Comparison of ENCODE assay signal across 34 mouse cellular contexts in genomic region chr7:60013186-60013585, GRCm38 (mm10). TPM values are rescaled to one million over a fixed set of nuclear protein-coding genes. Genes with fewer than 3 reads are reported as not detected.
"Had no signal": no experiment of that assay in that cellular context is flagged by ENCODE, and none has a peak within 500 bp of the region (broad histone marks: within the 10 kb centered on the region; RNA-seq: fewer than 3 reads in every experiment).

No protein-coding gene starts in this region.

- H3K4me3 ChIP-seq: embryonic facial prominence, embryonic 10.5 days; embryonic facial prominence, embryonic 12.5 days; embryonic facial prominence, embryonic 13.5 days; embryonic facial prominence, embryonic 15.5 days; erythroblast, embryonic 14.5 days; forebrain, embryonic 10.5 days; forebrain, embryonic 12.5 days; forebrain, embryonic 13.5 days; forebrain, embryonic 15.5 days; gastrocnemius, adult 2 months; heart, adult 2 months had no signal

- ATAC-seq: forebrain, embryonic 13.5 days; forebrain, embryonic 14.5 days; forebrain, embryonic 15.5 days; forebrain, embryonic 16.5 days; forebrain, postnatal 0 days had no signal

- H3K4me2 ChIP-seq: embryonic facial prominence, embryonic 12.5 days; embryonic facial prominence, embryonic 13.5 days; embryonic facial prominence, embryonic 15.5 days; forebrain, embryonic 12.5 days; forebrain, embryonic 13.5 days; forebrain, embryonic 15.5 days had no signal

- H3K27me3 ChIP-seq: embryonic facial prominence, embryonic 12.5 days; embryonic facial prominence, embryonic 13.5 days; embryonic facial prominence, embryonic 15.5 days; forebrain, embryonic 12.5 days; forebrain, embryonic 13.5 days; forebrain, embryonic 15.5 days had no signal

- H3K4me1 ChIP-seq: embryonic facial prominence, embryonic 10.5 days; embryonic facial prominence, embryonic 12.5 days; embryonic facial prominence, embryonic 13.5 days; embryonic facial prominence, embryonic 15.5 days; forebrain, embryonic 10.5 days; forebrain, embryonic 12.5 days; forebrain, embryonic 13.5 days; forebrain, embryonic 15.5 days had no signal

- H3K36me3 ChIP-seq: embryonic facial prominence, embryonic 10.5 days; embryonic facial prominence, embryonic 12.5 days; embryonic facial prominence, embryonic 13.5 days; embryonic facial prominence, embryonic 15.5 days; forebrain, embryonic 10.5 days; forebrain, embryonic 12.5 days; forebrain, embryonic 15.5 days had no signal

- H3K27ac ChIP-seq: embryonic facial prominence, embryonic 10.5 days; embryonic facial prominence, embryonic 12.5 days; embryonic facial prominence, embryonic 13.5 days; embryonic facial prominence, embryonic 15.5 days; forebrain, embryonic 10.5 days; forebrain, embryonic 12.5 days; forebrain, embryonic 13.5 days; forebrain, embryonic 15.5 days; gastrocnemius, adult 2 months; heart, adult 2 months had no signal

- H3K9ac ChIP-seq: embryonic facial prominence, embryonic 12.5 days; embryonic facial prominence, embryonic 13.5 days; embryonic facial prominence, embryonic 15.5 days; forebrain, embryonic 12.5 days; forebrain, embryonic 13.5 days; forebrain, embryonic 15.5 days; forebrain, postnatal 0 days had no signal

- DNase-seq: cerebellum, adult 2 months; cerebellum, adult 8-10 months; cerebellum, adult 9-10 months; cerebellum, adult 9-11 months; cerebellum, postnatal 10 days; cerebellum, postnatal 14 days; cerebellum, postnatal 25 days; cerebellum, postnatal 36 days; embryo, embryonic 11 days; forebrain, postnatal 0 days; gastrocnemius, adult 2 months; gastrocnemius, postnatal 10 days; gastrocnemius, postnatal 14 days; gastrocnemius, postnatal 25 days; gastrocnemius, postnatal 36 days; heart, adult 11 months; heart, adult 18-20 months; heart, adult 2 months had no signal

- H3K9me3 ChIP-seq: embryonic facial prominence, embryonic 12.5 days; embryonic facial prominence, embryonic 15.5 days; forebrain, embryonic 12.5 days; forebrain, embryonic 13.5 days; forebrain, embryonic 15.5 days had no signal

RNA-seq across cellular contexts. Expression of gene Gm38393, which starts 8.3 kb away (rescaled TPM):
- total RNA-seq: common myeloid progenitor, adult 5-6 weeks; granulocyte monocyte progenitor cell, adult 5-6 weeks had no signal

RNA-seq across cellular contexts. Expression of gene Snurf, which starts 8.3 kb away (rescaled TPM):
- total RNA-seq: common myeloid progenitor, adult 5-6 weeks; forebrain, postnatal 0 days; granulocyte monocyte progenitor cell, adult 5-6 weeks had no signal
- polyA plus RNA-seq: cortical plate, adult 2 months; erythroblast, embryonic 14.5 days; frontal cortex, adult 2 months; gonadal fat pad, adult 2 months; heart, adult 2 months had no signal
